Mouse (Mus musculus) hindlimb bud, embryonic 11.5 days (tissue): ENCODE measurements around the gene Rab11fip4.
"Not testable (repeated sequence)": the region's sequence is repeated elsewhere in the genome, so short reads cannot be mapped to it uniquely, and the experiment has no call there.

Source experiments
- DNase-seq: peaks from one replicate; pipeline ENCODE4 v3.0.0-alpha.2; 2012; ENCODE audit warnings: low read depth, low spot score; ENCODE audit errors: extremely low spot score

Gene Rab11fip4

DNA sequence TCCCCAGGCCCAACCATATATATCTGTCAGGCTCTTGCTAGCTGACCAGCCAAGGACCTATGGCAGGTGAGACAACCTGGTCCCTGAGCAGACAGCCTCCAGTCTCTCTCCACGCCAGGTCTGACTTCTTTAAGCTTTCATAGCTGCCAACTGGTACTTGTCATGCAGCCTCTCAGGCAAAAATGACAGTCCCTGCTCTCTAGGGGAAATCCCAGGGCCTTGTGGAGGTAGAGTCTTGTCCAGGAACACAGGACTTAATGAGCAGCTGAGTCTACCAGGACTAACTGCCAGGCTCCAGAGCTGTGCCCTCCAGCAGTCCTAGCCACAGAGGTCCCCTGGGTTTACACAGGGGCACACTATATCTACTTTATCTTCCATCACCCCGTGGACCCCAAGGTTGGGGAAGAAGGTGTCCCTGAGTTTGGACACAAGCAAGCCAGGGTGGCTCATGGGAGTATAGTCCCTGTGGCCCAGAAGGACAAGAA is 85.5 kb downstream of the Rab11fip4 start:
- no peak for DNase-seq

DNA sequence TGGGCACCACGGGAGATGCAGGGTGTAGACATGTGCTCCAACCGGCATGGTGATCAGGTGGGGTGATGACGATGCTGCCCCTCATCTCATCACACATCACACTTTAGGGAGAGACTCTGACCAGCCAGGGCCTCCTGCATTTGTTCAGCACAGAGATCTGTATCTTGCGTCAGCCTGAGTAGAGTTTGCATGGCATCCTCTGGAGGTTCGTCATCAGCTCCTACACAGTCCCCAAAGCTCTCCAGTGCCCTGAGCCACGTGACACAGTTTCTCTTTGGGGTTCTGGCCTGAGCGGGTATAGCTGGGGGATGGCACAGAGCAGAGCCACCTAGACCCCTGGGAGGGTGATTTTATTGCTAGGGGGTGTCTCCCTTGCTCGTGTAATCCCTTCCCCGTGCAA is 86.4 kb downstream of the Rab11fip4 start:
- no peak for DNase-seq

GRCm38 (mm10) chr11:79678363-79679153 is 87.5 kb downstream of the Rab11fip4 start:
- DNase-seq, result no peak

DNA sequence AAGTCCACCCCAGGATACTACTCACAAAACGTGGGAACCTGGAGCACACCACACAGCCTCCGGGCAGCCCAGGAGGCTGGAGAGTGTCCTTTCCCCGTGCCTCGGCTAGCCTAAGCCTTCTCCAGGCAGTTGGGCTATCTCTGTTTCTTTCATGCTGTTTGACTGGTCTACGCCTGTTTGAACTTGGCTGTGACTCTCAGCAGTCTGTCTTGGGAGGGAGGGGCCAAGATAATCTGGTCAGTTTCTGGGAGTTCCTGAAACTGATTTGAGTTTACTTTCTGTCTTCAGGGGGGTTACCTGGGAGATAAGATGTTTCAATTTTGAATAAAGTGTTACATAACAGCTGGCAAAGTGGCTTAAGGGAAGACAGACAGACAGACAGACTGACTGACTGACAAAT is 88.9 kb downstream of the Rab11fip4 start:
- DNase-seq, result no peak

DNA sequence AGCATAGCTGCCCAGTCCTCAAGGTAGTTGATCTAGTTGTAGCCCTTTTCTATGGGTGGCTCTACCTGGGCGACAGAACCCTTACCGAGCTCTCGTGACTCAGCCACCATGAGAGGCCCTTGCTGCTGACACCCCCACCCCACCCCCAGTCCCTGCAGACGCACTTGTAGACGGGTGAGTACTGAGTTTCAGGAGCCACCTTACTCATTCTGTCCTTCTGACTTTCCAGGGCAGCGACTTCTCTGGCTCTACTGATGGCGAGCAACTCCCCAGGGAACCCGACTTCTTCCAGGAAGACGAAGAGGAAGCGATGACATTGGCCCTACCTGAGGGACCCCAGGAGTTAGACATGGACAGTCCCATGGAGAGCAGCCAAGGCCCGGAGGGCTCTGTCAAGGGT is 89.5 kb downstream of the Rab11fip4 start:
- no peak for DNase-seq

DNA sequence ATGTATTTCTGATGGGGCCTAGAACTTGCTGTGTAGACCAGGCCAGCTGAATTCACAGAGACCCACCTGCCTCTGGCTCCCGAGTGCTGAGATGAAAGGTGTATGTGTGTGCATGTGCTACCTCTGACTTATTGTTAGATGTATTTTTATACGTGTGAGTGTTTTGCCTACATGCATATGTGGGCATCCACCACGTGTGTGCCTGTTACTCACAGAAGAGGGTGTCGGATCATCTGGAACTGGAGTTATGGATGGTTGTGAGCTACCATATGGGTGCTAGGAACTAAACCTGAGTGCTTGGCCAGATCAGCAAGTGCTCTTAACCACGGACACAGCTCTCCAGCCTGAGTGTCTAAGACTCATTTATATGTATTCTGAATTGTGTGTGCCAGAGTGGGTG is 90.2 kb downstream of the Rab11fip4 start:
- no peak for DNase-seq

DNA sequence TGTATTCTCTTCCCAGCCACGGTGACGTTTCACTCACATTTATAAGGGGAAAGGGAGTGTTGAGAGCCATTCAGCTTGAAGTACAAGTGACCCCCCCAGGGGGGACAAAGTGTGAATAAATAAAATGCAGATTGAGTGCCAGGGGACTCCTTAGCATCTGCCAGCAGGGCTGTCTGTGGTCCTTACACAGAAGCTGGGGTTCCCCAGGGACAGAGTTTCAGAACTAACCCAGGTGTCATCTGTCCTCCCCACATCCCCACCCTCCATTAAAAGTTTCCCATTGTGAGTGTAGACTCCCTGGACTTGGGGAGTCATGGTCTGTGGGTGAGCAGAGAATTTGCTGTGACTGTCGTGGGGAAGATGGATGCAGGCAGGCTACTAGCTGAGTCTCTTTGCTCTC is 90.8 kb downstream of the Rab11fip4 start:
- no peak for DNase-seq

DNA sequence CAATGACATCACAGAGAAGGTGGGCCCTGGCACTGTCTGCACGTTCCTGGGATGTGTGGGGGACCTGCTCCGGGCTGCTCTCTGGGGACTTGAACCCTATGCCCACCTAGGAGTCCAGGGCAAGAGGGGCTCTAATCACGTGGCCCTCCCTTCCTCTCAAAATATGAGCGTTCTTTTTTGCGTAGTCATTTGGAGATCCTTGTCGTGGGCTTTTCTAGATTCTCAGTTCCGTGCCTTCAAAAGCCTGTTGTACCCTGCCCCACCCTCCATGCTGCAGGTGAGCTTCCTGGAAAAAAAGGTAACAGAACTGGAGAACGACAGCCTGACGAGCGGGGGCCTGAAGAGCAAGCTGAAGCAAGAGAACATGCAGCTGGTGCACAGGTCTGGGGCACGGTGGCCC is 94.1 kb downstream of the Rab11fip4 start:
- DNase-seq, result no peak

DNA sequence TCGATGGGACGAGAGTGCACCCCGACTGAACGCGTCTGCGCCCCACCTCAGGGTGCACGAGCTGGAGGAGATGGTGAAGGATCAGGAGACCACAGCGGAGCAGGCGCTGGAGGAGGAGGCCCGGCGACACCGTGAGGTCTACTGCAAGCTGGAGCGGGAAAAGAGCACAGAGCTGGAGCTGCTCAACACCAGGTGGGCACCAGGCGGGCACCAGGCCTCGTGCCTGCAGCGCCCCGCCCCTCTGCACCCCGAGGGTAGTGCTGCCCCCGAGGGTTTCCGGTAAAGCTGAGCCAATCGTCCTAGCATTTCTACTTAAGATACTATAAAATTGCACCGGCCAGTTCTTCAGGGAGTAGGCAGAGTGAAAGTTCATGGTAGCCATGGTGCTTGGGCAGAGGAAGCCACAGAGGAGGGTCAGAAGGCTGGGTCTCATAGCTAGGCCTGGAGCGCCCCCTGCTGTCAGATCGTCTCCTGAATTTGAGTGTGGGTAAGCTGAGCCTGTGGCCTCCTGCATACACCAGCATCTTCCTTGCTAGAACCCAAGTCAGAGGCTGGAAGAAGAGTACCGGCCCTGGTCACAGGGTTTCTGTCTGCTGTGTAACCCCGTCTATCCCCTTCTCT is 95.6 kb downstream of the Rab11fip4 start:
- peak; percentile 57 for DNase-seq

DNA sequence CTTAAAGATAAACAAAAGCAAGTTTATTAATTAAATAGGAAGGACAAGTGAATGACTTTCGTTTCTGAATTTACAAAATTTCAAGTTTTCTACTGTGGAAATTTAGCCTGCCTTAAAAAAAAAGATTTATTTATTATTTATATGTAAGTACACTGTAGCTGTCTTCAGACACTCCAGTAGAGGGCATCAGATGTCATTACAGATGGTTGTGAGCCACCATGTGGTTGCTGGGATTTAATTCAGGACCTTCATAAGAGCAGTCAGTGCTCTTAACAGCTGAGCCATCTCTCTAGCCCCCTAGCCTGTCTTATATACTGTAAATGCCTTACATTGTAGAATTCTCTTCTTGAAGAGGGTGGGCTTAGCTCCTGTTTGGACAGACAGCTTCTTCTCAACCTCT is 98.9 kb downstream of the Rab11fip4 start:
- no peak for DNase-seq

- no peak for DNase-seq
Observed at GRCm38 (mm10) chr11:79691513-79691912, 100.5 kb downstream of the Rab11fip4 start.

- no peak for DNase-seq
Observed at GRCm38 (mm10) chr11:79696390-79697307, 105.6 kb downstream of the Rab11fip4 start.

DNA sequence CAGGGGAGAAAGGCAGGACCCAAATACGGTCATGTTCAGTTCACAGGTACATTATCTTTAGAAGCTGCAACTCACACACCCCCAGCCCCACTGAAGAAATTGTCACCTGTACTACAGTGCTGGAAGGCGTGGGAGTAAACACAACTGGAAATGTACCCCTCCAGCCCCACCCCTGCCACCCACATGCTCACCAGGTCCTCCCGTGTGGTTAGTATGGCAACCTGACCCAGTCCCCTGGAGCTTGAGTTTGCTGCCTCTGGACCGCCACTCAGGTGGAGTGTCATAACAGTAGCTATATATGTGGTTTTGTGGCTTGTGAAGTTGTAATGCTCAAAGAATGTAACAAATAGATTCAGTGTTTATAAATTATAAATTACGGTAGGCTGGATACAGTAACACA is 107.1 kb downstream of the Rab11fip4 start:
- DNase-seq, result no peak

DNA sequence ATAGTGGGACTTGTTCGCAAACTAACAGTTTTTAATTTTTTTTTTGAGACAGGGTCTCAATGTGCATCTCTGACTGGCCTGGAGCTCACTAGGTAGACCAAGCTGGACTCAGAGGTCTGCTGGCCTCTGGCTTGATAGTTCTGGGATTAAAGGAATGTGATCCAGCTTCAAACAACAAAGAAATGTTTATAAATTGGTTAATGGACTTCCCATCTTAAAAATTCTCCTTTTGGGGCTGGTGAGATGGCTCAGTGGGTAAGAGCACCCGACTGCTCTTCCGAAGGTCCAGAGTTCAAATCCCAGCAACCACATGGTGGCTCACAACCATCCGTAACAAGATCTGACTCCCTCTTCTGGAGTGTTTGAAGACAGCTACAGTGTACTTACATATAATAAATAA is 107.5 kb downstream of the Rab11fip4 start:
- not testable (repeated sequence) for DNase-seq

GRCm38 (mm10) chr11:79701466-79701865 is 110.5 kb downstream of the Rab11fip4 start:
- DNase-seq, result no peak

DNA sequence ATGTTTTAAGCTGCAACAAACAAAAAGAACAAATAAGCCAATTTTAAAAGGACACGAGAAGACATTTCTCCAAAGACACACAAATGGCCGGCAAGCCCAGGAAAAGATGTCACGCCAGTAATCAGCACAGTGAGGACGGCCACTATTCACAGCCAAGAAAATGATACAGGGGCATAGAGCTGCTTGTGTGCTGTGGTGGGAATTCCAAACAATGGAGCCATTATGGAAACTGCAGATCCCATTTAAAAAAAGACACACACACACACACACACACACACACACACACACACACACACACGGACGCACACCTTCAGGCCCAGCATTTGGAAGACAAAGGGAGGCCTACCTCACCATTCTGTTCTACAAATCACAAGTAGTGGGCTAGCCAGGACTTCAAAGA is 111.1 kb downstream of the Rab11fip4 start:
- no peak for DNase-seq

- DNase-seq, result peak; percentile 33
Observed at GRCm38 (mm10) chr11:79703452-79703851, 112.4 kb downstream of the Rab11fip4 start.

GRCm38 (mm10) chr11:79703885-79704291 is 112.9 kb downstream of the Rab11fip4 start:
- peak; percentile 37 for DNase-seq

DNA sequence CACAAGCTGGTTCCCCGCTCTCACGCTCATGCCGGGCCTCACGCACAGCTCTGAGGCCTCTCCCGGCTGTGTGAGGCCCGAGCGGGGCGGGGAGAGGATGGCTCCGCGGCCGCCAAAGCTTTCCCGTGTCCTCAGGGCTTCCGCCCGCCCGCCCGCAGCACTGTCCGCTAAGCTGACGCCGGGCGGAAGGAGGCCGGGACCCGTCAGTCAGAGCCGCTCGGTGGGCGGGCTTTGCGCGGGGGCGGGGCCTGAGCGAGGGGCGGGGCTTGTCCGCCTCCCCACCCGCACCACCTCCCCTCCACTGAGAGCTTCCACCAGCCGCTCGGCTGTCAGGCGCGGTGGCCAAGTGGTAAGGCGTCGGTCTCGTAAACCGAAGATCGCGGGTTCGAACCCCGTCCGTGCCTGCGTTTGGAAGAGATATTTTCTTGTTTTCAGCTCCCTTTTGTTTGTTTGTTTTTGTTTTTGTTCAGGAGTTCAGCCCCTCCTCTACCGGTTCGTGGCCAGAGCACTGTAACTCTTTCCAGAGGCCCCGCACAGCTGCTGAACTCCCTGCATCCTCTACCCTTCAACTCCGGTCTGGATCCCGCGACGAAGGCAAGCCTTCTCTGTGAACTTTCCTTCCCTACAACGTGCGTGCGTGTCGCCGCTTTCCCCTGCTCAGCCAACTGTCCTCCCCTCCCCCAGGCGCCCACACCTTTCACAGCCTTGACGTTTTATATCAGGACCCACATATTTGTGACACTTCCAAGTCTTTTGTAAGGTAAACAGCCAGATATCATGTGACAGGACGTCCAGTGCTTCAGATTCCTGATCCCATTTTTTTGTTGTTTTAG is 113.5 kb downstream of the Rab11fip4 start:
- peak; percentile 71 for DNase-seq

DNA sequence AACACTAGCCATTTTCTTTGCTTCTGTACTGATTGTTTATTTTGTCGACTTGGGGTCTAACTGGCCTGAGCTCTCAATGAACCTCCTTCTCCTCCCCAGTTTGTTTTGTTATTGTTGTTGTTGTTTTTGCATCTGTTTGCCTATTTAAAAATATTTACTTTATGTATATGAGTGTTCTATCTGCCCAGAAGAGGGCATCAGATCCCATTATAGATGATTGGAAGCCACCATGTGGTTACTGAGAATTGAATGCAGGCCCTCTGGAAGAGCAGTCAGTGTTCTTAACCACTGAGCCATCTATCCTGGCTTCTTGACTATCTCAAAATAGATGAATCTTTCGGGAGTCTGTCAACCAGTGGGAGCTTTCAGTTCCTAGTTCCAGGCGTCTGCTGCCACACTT is 116.1 kb downstream of the Rab11fip4 start:
- DNase-seq, result no peak
